Mouse (Mus musculus) liver, embryonic 14.5 days (tissue): Measurements from ENCODE around the gene Tbx20. TPM values are rescaled to one million over a fixed set of nuclear protein-coding genes. Genes with fewer than 3 reads are reported as not detected.

ENCODE experiments used
- ATAC-seq: fragments of 200-750 bp; cut with Nextera tagmentation; 2 replicates; pipeline ENCODE4 v1.8.0; 2017; ENCODE audit warnings: moderate number of reproducible peaks, mild to moderate bottlenecking, moderate library complexity; ENCODE audit not compliant: insufficient read depth
- DNase-seq, 3 experiments: peaks; one replicate each; pipeline ENCODE4 v3.0.0-alpha.2; 2012 to 2013; ENCODE audit warnings: low read depth in 3 of 3, low spot score in 3 of 3
- H3K27ac ChIP-seq: fragments of 300-500 bp; sonication (generic); 2 replicates; pipeline ENCODE4 v1.5.1; 2014; ENCODE audit warnings: moderate library complexity, mild to moderate bottlenecking, control low read depth, inconsistent platforms
- H3K27me3 ChIP-seq: fragments of 300-500 bp; sonication (generic); 2 replicates; pipeline ENCODE4 v1.6.1; 2014; ENCODE audit warnings: mild to moderate bottlenecking, low read length, moderate library complexity; ENCODE audit not compliant: control insufficient read depth, insufficient read depth
- H3K36me3 ChIP-seq: fragments of 300-500 bp; sonication (generic); replicated peaks from 2 replicates; pipeline ENCODE4 v1.6.1; 2014; ENCODE audit warnings: low read depth; ENCODE audit not compliant: control insufficient read depth, insufficient read depth
- H3K4me1 ChIP-seq, 2 experiments: fragments of 200-500 bp in 1 of 2; fragments of 300-500 bp in 1 of 2; sonication (generic) in 1 of 2; replicated peaks; 2 replicates each; pipeline ENCODE4 v1.6.1; 2012 to 2014; ENCODE audit warnings: antibody characterized with exemption in 1 of 2, inconsistent platforms in 1 of 2, low read length in 1 of 2; ENCODE audit not compliant: control insufficient read depth in 2 of 2, insufficient read depth in 2 of 2
- H3K4me2 ChIP-seq: fragments of 300-500 bp; sonication (generic); 2 replicates; pipeline ENCODE4 v1.6.1; 2014; ENCODE audit warnings: low read depth, mild to moderate bottlenecking, control low read depth, moderate library complexity
- H3K4me3 ChIP-seq, 2 experiments: fragments of 200-500 bp in 1 of 2; fragments of 300-500 bp in 1 of 2; sonication (generic) in 1 of 2; 2 replicates each; pipeline ENCODE4 v1.5.1; 2012 to 2014; ENCODE audit warnings: low read depth in 2 of 2, low read length in 2 of 2, mild to moderate bottlenecking in 2 of 2, control low read depth in 1 of 2, inconsistent platforms in 1 of 2, moderate library complexity in 1 of 2; ENCODE audit not compliant: insufficient read depth in 1 of 2
- H3K9ac ChIP-seq: fragments of 300-500 bp; sonication (generic); replicated peaks from 2 replicates; pipeline ENCODE4 v1.6.1; 2014; ENCODE audit warnings: mild to moderate bottlenecking, control low read depth, moderate library complexity
- H3K9me3 ChIP-seq: fragments of 300-500 bp; sonication (generic); 2 replicates; pipeline ENCODE4 v1.6.1; 2016; ENCODE audit warnings: low read length, mixed read lengths; ENCODE audit not compliant: control insufficient read depth
- CTCF ChIP-seq: IDR thresholded peaks from 2 replicates; pipeline ENCODE4 v1.5.1; 2016; ENCODE audit warnings: antibody characterized with exemption, low read depth, control low read depth
- EP300 ChIP-seq: IDR thresholded peaks from 2 replicates; pipeline ENCODE4 v1.6.1; 2016; ENCODE audit warnings: antibody characterized with exemption, low read depth
- WGBS: fragments of 180-500 bp; shearing (Covaris S2); extraction: QIAGEN DNeasy Blood & Tissue Kit; methylation state at CpG from one replicate; pipeline ENCODE4 v1.1.7; 2014; ENCODE audit not compliant: insufficient replicate concordance; 5-methylcytosine and 5-hydroxymethylcytosine counted together
- polyA plus RNA-seq, 2 experiments: library from polyadenylated mRNA; depleted of rRNA in 1 of 2; stranded (reverse) in 1 of 2; unstranded in 1 of 2; fragments of >200 nt; fragmentation: Nextera tagmentation in 1 of 2; extraction: Ambion mirVana in 1 of 2; gene quantifications; 2 replicates each; pipeline versions ENCODE4 v1.2.1 to v1.2.3; 2012 to 2014

Tbx20 gene
- polyA plus RNA-seq, 2 experiments, result 0.29 to 0.46 TPM

DNA sequence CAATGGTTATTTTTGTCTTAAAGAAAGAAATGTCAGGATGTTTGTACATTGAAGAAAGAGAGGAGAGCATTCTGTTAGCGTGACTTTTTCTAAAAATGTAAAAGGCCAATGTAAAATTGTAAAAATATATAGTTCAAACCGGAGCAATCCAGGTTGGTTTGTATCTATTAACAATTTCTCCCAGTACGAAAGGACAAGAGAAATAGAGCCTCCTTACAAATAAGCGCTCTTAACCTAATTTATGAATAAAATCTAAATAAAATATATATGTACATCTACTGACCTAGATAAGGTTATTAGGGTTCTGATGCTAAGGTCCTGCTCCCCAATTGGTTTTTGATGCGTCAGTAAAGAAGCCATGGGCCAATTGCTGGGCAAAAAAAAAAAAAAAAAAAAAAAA, 29.1 kb downstream of the Tbx20 start:
- no peak overlapping the region for H3K27ac ChIP-seq
- 57% methylated on average over 5 of the region's 5 CpGs for WGBS
- no peak for TF ChIP-seq EP300
- no peak for TF ChIP-seq CTCF
- no peaks in the 10 kb centered on the region for H3K9me3 ChIP-seq
- no peak for DNase-seq
- no peak overlapping the region for H3K4me2 ChIP-seq
- ATAC-seq, result no peak
- H3K27me3 ChIP-seq, result no peaks in the 10 kb centered on the region
- H3K36me3 ChIP-seq, result no peaks in the 10 kb centered on the region
- H3K9ac ChIP-seq, result no peak overlapping the region
- H3K4me1 ChIP-seq, result no peaks in the 10 kb centered on the region
- no peak overlapping the region for H3K4me3 ChIP-seq

DNA sequence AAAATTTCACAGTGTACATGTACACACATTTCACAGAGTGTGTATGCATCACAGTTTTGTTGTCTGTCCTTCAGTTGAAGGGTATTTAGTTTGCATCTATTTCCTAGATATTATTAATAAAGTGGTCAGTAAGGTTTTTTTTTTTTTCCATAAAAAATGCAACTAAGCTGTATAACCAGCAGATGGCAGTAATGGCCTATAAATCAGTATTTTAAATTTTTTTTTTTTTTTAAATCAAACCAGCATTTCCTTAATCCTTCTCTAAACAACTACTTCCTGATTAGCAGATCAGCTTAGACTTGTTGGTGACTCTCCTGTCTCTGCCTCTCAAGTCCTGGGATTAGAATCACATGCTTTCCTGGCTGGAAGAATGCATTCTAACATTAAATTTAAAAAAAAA, 72.9 kb downstream of the Tbx20 start:
- Histone ChIP-seq H3K27ac (no peak overlapping the region), H3K36me3 (no peaks in the 10 kb centered on the region), H3K9ac (no peak overlapping the region), H3K4me2 (no peak overlapping the region), H3K9me3 (no peaks in the 10 kb centered on the region), H3K4me1 (no peaks in the 10 kb centered on the region), H3K27me3 (no peaks in the 10 kb centered on the region; the same call in 1 of the 2 replicates), H3K4me3 (no peak overlapping the region)
- TF ChIP-seq EP300, result no peak
- TF ChIP-seq CTCF, result peak; percentile 8; the same call in 1 of the 2 replicates
- no peak for ATAC-seq
- DNase-seq, result no peak

DNA sequence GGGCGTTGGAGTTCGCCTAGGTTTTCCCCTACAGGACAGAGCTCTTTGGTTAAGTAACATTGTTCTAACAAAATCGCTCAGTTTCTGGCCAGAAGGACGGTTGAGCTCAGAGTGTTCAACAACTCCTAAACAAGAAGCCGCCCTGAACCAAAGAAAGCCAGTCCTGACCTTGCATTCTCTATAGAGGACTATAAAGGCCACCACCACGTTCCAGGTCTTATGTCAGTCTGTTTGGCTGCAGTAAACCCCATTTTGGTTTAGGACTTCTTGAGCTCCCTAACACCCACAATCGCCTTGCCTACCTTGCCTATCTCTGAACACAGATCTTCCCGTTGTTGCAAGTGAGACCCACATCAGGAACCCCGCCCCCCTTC, 77.7 kb downstream of the Tbx20 start:
- no peaks in the 10 kb centered on the region for H3K9me3 ChIP-seq
- no peaks in the 10 kb centered on the region for H3K4me1 ChIP-seq
- no peaks in the 10 kb centered on the region for H3K36me3 ChIP-seq
- WGBS, result 5% methylated on average over 9 of the region's 9 CpGs
- peak overlapping the region; percentile 41; the same call in 1 of the 2 replicates for H3K4me2 ChIP-seq
- ATAC-seq, result no peak
- H3K9ac ChIP-seq, result no peak overlapping the region
- H3K27ac ChIP-seq, result no peak overlapping the region
- no peak for TF ChIP-seq EP300
- no peak for TF ChIP-seq CTCF
- no peak for DNase-seq
- H3K27me3 ChIP-seq, result peaks cover 4% of the 10 kb centered on the region
- no peak overlapping the region for H3K4me3 ChIP-seq

DNA sequence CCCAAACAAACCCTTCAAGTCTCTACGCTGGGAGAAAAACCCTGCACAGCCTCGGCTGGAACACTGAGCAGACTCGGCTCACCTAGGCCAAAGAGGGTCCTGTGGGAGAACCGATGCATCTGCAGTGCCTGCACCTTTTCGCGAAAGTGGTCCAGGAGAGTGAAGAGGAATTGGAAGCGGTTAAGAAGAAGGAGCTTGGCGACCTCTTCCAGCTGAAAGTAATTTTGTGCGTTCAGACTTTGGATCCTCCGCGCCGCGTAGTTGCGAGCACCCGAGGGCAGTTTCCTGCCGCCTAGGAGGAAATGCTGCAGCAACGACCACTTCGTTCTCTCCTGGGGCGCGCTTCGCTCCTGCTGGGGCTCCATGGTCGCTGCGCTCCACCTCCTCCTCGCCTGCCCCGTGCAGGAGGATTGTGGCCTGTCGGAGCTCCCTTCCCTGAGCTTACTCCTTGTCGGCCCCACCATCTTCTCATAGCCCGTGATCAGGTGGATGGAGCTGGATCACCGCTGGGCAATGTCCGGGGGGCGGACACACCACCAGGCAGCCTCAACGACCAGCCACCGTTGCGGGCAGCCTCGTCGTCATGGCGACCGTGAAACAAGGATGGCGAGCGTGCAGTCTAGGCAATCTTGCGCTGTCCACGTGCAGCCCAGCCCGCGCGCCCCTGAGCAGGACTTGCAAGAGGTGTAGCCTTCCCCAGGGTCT, 78.3 kb downstream of the Tbx20 start, which contains the start of gene Dpy19l2:
Gene Dpy19l2 (minus strand): TSS at position 594 of the 705 bp plus-strand sequence.
- Histone ChIP-seq H3K36me3 (no peaks in the 10 kb centered on the region), H3K4me1 (no peaks in the 10 kb centered on the region), H3K4me3 (no peak within 1 kb of the TSS; a peak in 1 of 4 replicates), H3K4me2 (peak within 1 kb of the TSS; percentile 41; the same call in 1 of the 2 replicates), H3K27me3 (peaks cover 4% of the 10 kb centered on the region), H3K27ac (no peak within 1 kb of the TSS), H3K9ac (no peak within 1 kb of the TSS), H3K9me3 (no peaks in the 10 kb centered on the region)
- TF ChIP-seq EP300 (no peak), CTCF (no peak)
- DNase-seq (no peak), ATAC-seq (no peak)
- 1% methylated on average over 45 of the region's 45 CpGs for WGBS

Other genes with a start within 250 kb of the Tbx20 start
- not detected in 2 replicates for gene Cypt4, start 149.1 kb downstream of the Tbx20 start, polyA plus RNA-seq (2012; rRNA removed)
- not detected in 2 replicates for gene Cypt4, start 149.1 kb downstream of the Tbx20 start, polyA plus RNA-seq (2014; fragmentation: Nextera tagmentation; extraction: Ambion mirVana)
- 0.02 TPM in 2 replicates for gene Dpy19l2, start 78.0 kb downstream of the Tbx20 start, polyA plus RNA-seq (2012; rRNA removed)
- gene Dpy19l2, start 78.0 kb downstream of the Tbx20 start, polyA plus RNA-seq (2014; fragmentation: Nextera tagmentation; extraction: Ambion mirVana), result 0.05 and 0.06 TPM in 2 replicates